Mouse (Mus musculus) embryonic facial prominence, embryonic 11.5 days (tissue): ENCODE measurements around the gene Rnf151. TPM values are rescaled to one million over a fixed set of nuclear protein-coding genes. Genes with fewer than 3 reads are reported as not detected.
A peak's percentile ranks its signal among the peaks of the same experiment; 100 is the strongest.
"Not testable (repeated sequence)": the region's sequence is repeated elsewhere in the genome, so short reads cannot be mapped to it uniquely, and the experiment has no call there.

Source experiments
- ATAC-seq: fragments of 200-750 bp; cut with Nextera tagmentation; replicated peaks from 2 replicates; pipeline ENCODE4 v1.8.0; 2017; ENCODE audit warnings: low read depth; ENCODE audit not compliant: insufficient number of reproducible peaks, low FRiP score, low TSS enrichment
- DNase-seq: peaks from one replicate; pipeline ENCODE4 v3.0.0-alpha.2; 2015; ENCODE audit warnings: low spot score
- H3K27ac ChIP-seq: fragments of 300-500 bp; sonication (generic); replicated peaks from 2 replicates; pipeline ENCODE4 v1.5.1; 2014; ENCODE audit warnings: mild to moderate bottlenecking, low read depth, low read length, control low read depth
- H3K27me3 ChIP-seq: fragments of 300-500 bp; sonication (generic); 2 replicates; pipeline ENCODE4 v1.6.1; 2014; ENCODE audit warnings: mild to moderate bottlenecking, low read length, moderate library complexity, mixed read lengths; ENCODE audit not compliant: control insufficient read depth, insufficient read depth
- H3K36me3 ChIP-seq: fragments of 300-500 bp; sonication (generic); replicated peaks from 2 replicates; pipeline ENCODE4 v1.6.1; 2014; ENCODE audit warnings: low read depth, mild to moderate bottlenecking, low read length, moderate library complexity, mixed read lengths; ENCODE audit not compliant: control insufficient read depth, insufficient read depth
- H3K4me1 ChIP-seq: fragments of 300-500 bp; sonication (generic); 2 replicates; pipeline ENCODE4 v1.6.1; 2014; ENCODE audit warnings: low read length, mixed read lengths; ENCODE audit not compliant: control insufficient read depth, insufficient read depth
- H3K4me2 ChIP-seq: fragments of 300-500 bp; sonication (generic); 2 replicates; pipeline ENCODE4 v1.6.1; 2014; ENCODE audit warnings: low read depth, mild to moderate bottlenecking, control low read depth, low read length, moderate library complexity
- H3K4me3 ChIP-seq: fragments of 300-500 bp; sonication (generic); 2 replicates; pipeline ENCODE4 v1.5.1; 2014; ENCODE audit warnings: low read depth, low read length, control low read depth
- H3K9ac ChIP-seq: fragments of 300-500 bp; sonication (generic); replicated peaks from 2 replicates; pipeline ENCODE4 v1.6.1; 2014; ENCODE audit warnings: mild to moderate bottlenecking, control low read depth, low read length
- H3K9me3 ChIP-seq: fragments of 300-500 bp; sonication (generic); replicated peaks from 2 replicates; pipeline ENCODE4 v1.6.1; 2016; ENCODE audit warnings: mild to moderate bottlenecking, low read length, inconsistent platforms, mixed read lengths; ENCODE audit not compliant: control insufficient read depth
- WGBS: fragments of 180-500 bp; shearing (Covaris S2); extraction: QIAGEN DNeasy Blood & Tissue Kit; methylation state at CpG from one replicate; pipeline ENCODE4 v1.1.7; 2014; 5-methylcytosine and 5-hydroxymethylcytosine counted together
- polyA plus RNA-seq: library from polyadenylated mRNA; unstranded; fragments of >200 nt; fragmentation: Nextera tagmentation; extraction: Ambion mirVana; gene quantifications from 2 replicates; pipeline ENCODE4 v1.2.1, GENCODE M21; 2014

Gene Rnf151
- polyA plus RNA-seq, 1 experiment from 2014 or later: 0.18 TPM

DNA sequence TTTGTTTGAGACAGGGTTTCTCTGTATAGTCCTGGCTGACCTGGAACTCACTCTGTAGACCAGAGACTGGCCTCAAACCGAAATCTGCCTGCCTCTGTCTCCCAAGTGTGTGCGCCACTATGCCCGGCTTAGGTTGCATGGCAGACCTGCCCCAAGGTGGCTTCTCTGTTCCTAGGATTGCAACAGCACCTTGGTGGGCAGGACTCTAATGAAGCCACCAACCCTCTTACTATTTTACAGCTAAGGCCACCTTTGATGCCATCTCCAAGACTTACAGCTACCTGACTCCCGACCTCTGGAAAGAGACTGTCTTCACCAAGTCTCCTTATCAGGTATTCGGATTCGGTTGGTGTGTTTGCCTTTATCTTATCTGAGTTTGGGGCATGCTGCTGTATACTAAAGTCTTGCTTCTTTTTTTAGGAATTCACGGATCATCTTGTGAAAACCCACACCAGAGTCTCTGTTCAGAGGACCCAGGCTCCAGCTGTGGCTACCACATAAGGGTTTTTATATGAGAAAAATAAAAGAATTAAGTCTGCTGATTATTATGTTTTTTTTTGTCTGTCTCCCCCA is 3.6 kb upstream of the Rnf151 start:
- not testable (repeated sequence) for DNase-seq, ATAC-seq, H3K36me3 ChIP-seq, H3K27ac ChIP-seq, H3K4me1 ChIP-seq, H3K9me3 ChIP-seq, H3K27me3 ChIP-seq
- Histone ChIP-seq H3K9ac (peak overlapping the region; percentile 43), H3K4me2 (peak overlapping the region; percentile 49), H3K4me3 (peak overlapping the region; percentile 75)
- 65% methylated on average over 7 of the region's 7 CpGs for WGBS

DNA sequence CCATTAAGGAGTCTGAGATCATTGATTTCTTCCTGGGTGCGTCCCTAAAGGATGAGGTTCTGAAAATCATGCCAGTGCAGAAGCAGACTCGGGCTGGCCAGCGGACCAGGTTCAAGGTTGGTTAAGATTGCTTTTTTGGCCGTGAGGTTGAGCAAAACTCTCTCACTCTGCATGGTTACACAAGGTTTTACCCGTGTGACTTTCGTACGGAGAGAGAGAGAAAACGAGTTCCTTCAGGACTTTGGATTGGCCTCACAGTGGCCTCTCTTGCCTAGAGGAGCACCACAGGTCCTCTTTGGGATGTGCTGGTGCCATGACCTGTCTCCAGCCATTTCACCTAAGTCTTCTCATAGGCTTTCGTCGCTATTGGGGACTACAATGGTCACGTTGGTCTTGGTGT is 2.8 kb upstream of the Rnf151 start:
- not testable (repeated sequence) for H3K36me3 ChIP-seq, DNase-seq, ATAC-seq, H3K4me1 ChIP-seq, H3K9me3 ChIP-seq, H3K27me3 ChIP-seq, H3K27ac ChIP-seq
- Histone ChIP-seq H3K4me2 (peak overlapping the region; percentile 85), H3K4me3 (peak overlapping the region; percentile 75), H3K9ac (peak overlapping the region; percentile 84)
- 0% methylated on average over 11 of the region's 11 CpGs for WGBS

DNA sequence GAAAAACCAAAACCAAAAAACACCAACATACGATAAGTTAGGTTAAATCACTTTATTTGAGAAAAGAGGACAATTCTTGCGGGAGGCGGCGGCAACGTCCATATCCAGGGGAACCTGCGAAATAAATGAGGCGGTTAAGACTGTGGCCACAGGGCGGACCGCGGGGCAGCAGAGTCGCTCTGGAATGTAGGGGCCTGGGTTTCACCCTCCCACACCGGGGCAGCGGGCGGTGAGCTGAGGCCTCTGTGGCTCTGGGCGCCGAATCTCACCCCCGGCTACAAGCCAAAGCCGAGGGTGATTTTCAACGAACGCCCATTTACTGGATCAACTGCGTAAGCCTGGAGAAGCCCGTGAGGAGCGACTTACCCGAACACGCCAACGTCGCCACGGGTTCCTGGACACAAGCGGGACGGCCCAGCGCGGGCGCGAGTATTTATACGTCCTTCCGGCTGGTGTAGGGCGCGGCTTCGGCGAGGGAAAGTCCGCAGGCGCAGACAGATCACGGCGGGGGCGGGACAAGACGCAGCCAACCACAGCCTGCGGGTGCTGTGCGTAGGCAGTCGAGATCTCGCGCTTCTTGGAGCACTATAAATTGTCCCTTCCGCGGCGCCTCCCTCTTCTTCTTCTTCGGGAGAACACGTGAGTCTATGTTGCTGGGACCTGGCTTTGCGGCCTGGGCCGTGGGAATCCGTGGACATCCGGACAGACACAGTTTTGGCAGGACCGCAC is 1.8 kb upstream of the Rnf151 start:
- no peaks in the 10 kb centered on the region; the same call in 1 of the 2 replicates for H3K27me3 ChIP-seq
- peak overlapping the region; percentile 86 for H3K9ac ChIP-seq
- ATAC-seq (peak; percentile 95), DNase-seq (peak; percentile 99)
- peak overlapping the region; percentile 75 for H3K4me3 ChIP-seq
- H3K27ac ChIP-seq: peak overlapping the region; percentile 62; the same call in 1 of the 2 replicates
- H3K4me2 ChIP-seq: peak overlapping the region; percentile 85
- WGBS: under 1% methylated on average over 61 of the region's 61 CpGs
- H3K4me1 ChIP-seq: no peaks in the 10 kb centered on the region; the same call in 1 of the 2 replicates
- peaks cover 8% of the 10 kb centered on the region for H3K36me3 ChIP-seq
- H3K9me3 ChIP-seq: no peaks in the 10 kb centered on the region

DNA sequence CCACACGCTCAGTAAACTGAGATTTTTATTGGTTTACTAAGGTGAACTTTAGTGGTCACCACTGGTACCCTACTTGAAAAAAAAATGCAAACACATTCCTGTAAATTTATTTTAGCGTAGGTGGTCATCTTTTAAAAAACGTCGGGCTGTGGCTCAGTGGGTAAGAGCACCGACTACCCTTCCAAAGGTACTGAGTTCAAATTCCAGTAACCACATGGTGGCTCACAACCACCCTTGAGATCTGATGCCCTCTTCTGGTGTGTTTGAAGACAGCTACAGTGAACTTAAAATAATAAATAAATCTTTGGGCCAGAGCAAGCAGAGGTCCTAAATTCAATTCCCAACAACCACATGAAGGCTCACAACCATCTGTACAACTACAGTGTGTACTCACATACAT is 1.1 kb upstream of the Rnf151 start:
- H3K4me3 ChIP-seq: peak overlapping the region; percentile 75
- H3K27ac ChIP-seq, H3K27me3 ChIP-seq, H3K36me3 ChIP-seq, ATAC-seq, H3K4me1 ChIP-seq, H3K9me3 ChIP-seq, DNase-seq: not testable (repeated sequence)
- 61% methylated on average over 5 of the region's 5 CpGs for WGBS
- peak overlapping the region; percentile 86 for H3K9ac ChIP-seq
- peak overlapping the region; percentile 36 for H3K4me2 ChIP-seq

DNA sequence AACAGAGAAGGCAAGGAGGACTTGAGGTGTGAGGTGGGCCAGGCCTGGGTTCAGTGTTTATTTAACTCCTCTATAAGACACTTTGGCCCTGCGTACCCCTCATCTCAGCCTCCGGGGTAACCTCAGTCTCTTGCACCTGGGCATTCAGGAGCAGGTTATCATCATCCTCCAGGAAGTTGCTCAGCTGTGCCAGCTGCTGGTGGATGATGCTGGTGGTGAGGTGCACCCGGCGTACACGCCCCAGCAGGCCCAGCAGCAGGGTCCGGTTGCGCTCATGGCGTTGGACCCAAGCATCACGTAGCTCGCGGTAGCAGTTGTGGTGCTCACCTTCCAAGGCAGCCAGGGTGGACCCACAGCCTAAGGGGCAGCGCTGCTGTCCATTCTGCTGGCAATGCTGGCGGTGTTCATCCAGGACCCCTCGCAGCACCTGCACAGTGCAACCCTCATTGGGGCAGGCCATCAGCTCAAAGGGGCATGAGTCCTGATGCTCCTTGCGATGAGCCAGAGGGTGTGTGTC is 1.6 kb downstream of the Rnf151 start:
- H3K4me1 ChIP-seq: no peaks in the 10 kb centered on the region
- H3K9ac ChIP-seq: no peak overlapping the region
- H3K4me2 ChIP-seq: no peak overlapping the region
- DNase-seq (no peak), ATAC-seq (no peak)
- H3K9me3 ChIP-seq: no peaks in the 10 kb centered on the region
- no peak overlapping the region for H3K27ac ChIP-seq
- H3K4me3 ChIP-seq: no peak overlapping the region
- WGBS: 94% methylated on average over 15 of the region's 15 CpGs
- H3K36me3 ChIP-seq: no peaks in the 10 kb centered on the region; the same call in 1 of the 2 replicates
- no peaks in the 10 kb centered on the region; the same call in 1 of the 2 replicates for H3K27me3 ChIP-seq

DNA sequence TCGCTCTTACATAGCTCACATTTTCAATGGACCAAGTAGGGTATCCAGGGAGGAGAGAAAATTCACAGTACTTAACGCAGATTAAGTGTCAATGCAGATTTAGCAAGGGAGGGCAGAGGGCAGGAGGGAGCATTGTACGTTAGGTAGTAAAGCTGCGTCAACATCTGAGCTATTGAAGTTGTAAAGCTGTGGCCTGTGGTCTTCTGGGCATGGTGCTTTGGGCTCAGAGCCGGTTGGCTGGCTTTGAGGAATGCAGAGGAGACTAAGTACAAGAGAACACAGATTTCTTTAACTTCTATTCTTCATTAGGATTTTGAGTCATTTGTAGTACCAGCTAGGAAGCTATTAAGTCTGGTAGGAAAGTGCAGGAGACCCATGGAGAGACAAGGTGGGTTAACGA is 2.3 kb downstream of the Rnf151 start:
- DNase-seq: no peak
- WGBS: 73% methylated on average over 6 of the region's 6 CpGs
- no peak overlapping the region for H3K4me3 ChIP-seq
- no peak overlapping the region for H3K27ac ChIP-seq
- no peaks in the 10 kb centered on the region for H3K9me3 ChIP-seq
- no peak overlapping the region for H3K9ac ChIP-seq
- ATAC-seq: no peak
- H3K27me3 ChIP-seq: no peaks in the 10 kb centered on the region; the same call in 1 of the 2 replicates
- no peak overlapping the region for H3K4me2 ChIP-seq
- H3K36me3 ChIP-seq: no peaks in the 10 kb centered on the region
- H3K4me1 ChIP-seq: no peaks in the 10 kb centered on the region

DNA sequence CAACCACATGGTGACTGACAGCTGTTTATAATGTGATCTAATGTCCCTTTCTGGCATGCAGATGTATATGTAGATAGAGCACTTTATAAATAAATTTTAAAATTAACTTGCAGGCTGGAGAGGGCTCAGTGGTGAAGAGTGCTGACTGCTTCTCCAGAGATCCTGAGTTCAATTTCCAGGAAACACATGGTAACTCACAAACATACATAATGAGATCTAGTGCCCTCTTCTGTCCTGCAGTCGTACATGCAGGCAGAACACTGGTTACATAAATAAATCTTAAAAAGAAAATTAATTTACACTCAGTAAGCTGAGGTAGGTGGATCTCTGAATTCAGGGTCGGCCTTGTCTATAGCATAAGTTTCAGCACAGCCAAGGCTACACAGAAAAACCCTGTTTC is 9.2 kb downstream of the Rnf151 start:
- DNase-seq: peak; percentile 57
- H3K4me3 ChIP-seq: no peak overlapping the region
- H3K27ac ChIP-seq: no peak overlapping the region
- H3K27me3 ChIP-seq: no peaks in the 10 kb centered on the region
- H3K9ac ChIP-seq: no peak overlapping the region
- no peaks in the 10 kb centered on the region for H3K4me1 ChIP-seq
- no peak for ATAC-seq
- 35% methylated on average over 2 of the region's 2 CpGs for WGBS
- H3K9me3 ChIP-seq: no peaks in the 10 kb centered on the region
- H3K4me2 ChIP-seq: no peak overlapping the region
- H3K36me3 ChIP-seq: peaks cover 4% of the 10 kb centered on the region

DNA sequence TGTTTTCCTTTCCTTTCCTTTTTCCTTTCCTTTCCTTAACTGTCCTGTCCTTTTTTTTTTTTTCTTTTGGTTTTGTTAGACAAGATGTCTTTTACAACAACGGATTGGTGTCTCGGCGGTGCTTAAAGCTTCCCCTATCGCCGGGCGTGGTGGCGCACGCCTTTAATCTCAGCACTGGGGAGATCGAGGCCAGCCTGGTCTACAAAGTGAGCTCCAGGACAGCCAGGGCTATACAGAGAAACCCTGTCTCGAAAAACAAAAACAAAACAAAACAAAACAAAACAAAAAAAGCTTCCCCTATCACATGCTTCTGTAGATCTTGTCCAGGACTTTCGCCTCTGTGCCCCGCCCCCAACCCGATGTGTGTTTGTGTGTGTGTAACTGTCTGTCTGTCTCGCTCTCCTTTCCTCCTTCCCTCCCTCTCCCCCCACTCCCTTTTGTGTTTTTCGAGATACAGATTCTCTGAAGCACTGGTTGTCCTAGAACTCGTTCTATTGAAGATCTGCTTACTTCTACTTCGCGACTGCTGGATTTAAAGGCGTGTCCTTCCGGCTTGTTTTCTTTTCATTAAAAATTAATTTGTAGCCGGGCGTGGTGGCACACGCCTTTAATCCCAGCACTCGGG is 9.9 kb downstream of the Rnf151 start:
- H3K27ac ChIP-seq: no peak overlapping the region
- peak overlapping the region; percentile 72 for H3K4me2 ChIP-seq
- no peaks in the 10 kb centered on the region for H3K27me3 ChIP-seq
- peak overlapping the region; percentile 56 for H3K4me3 ChIP-seq
- H3K4me1 ChIP-seq: no peaks in the 10 kb centered on the region
- no peak for DNase-seq
- WGBS: 5% methylated on average over 24 of the region's 24 CpGs
- peaks cover 4% of the 10 kb centered on the region for H3K36me3 ChIP-seq
- no peak for ATAC-seq
- no peaks in the 10 kb centered on the region for H3K9me3 ChIP-seq
- H3K9ac ChIP-seq: peak overlapping the region; percentile 67
